Mouse (Mus musculus): Measurements from ENCODE around the gene Gm45062. TPM values are rescaled to one million over a fixed set of nuclear protein-coding genes. Genes with fewer than 3 reads are reported as not detected.

Gm45062 gene
- polyA plus RNA-seq, 1 experiment, result not detected

GRCm38 (mm10) chr6:8373051-8373450 is 113.8 kb downstream of the Gm45062 start:
- Histone ChIP-seq H3K27me3 (ENCODE audit: control insufficient read depth) (no peaks in the 10 kb centered on the region), H3K9me3 (ENCODE audit: control insufficient read depth, low read length) (no peaks in the 10 kb centered on the region), H3K4me1 (ENCODE audit: control insufficient read depth) (peaks cover 5% of the 10 kb centered on the region), H3K4me3 (replicated peaks) (no peak overlapping the region), H3K36me3 (ENCODE audit: control insufficient read depth) (peaks cover 11% of the 10 kb centered on the region)
- TF ChIP-seq TAL1 (IDR thresholded peaks at IDR 0.05; ENCODE audit: low read length) (no peak), GATA1 (IDR thresholded peaks at IDR 0.05; ENCODE audit: low read length) (no peak)

DNA sequence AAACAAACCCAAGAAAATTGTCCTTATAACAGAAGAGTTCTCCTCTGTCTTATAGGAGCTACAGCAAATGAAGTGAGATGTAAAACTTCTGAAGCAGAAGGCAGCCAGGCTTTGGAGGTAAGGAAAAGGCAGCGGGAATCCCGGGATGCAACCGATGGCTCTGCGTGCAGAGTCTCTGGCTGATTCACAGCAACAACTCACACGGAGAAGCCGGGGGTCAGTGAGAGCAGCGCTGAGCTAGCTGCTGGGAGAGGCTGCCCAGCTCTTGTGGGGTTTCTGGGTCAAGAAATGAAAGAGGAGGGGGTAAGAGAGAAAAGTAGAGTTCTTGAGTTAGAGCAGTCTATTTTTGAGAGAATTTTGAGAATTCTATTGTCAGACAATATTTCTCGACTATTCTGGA is 114.6 kb downstream of the Gm45062 start:
- Histone ChIP-seq H3K9me3 (ENCODE audit: control insufficient read depth, low read length) (no peaks in the 10 kb centered on the region), H3K4me1 (ENCODE audit: control insufficient read depth) (peaks cover 5% of the 10 kb centered on the region), H3K4me3 (replicated peaks) (no peak overlapping the region), H3K36me3 (ENCODE audit: control insufficient read depth) (peaks cover 13% of the 10 kb centered on the region), H3K27me3 (ENCODE audit: control insufficient read depth) (no peaks in the 10 kb centered on the region)
- no peak for TF ChIP-seq GATA1 (IDR thresholded peaks at IDR 0.05; ENCODE audit: low read length)

- TF ChIP-seq TAL1 (IDR thresholded peaks at IDR 0.05; ENCODE audit: low read length) (no peak), GATA1 (IDR thresholded peaks at IDR 0.05; ENCODE audit: low read length) (no peak)
- Histone ChIP-seq H3K36me3 (ENCODE audit: control insufficient read depth) (peaks cover 15% of the 10 kb centered on the region), H3K27me3 (ENCODE audit: control insufficient read depth) (no peaks in the 10 kb centered on the region), H3K4me3 (replicated peaks) (no peak overlapping the region), H3K9me3 (ENCODE audit: control insufficient read depth, low read length) (no peaks in the 10 kb centered on the region), H3K4me1 (ENCODE audit: control insufficient read depth) (peaks cover 5% of the 10 kb centered on the region)
These were observed 115.0 kb downstream of the Gm45062 start for GRCm38 (mm10) chr6:8374290-8374689.

GRCm38 (mm10) chr6:8374712-8375111 is 115.5 kb downstream of the Gm45062 start:
- H3K27me3 ChIP-seq (ENCODE audit: control insufficient read depth), result no peaks in the 10 kb centered on the region
- no peaks in the 10 kb centered on the region for H3K9me3 ChIP-seq (ENCODE audit: control insufficient read depth, low read length)
- TF ChIP-seq TAL1 (IDR thresholded peaks at IDR 0.05; ENCODE audit: low read length) (no peak), GATA1 (IDR thresholded peaks at IDR 0.05; ENCODE audit: low read length) (no peak)
- H3K36me3 ChIP-seq (ENCODE audit: control insufficient read depth), result peaks cover 15% of the 10 kb centered on the region
- peaks cover 5% of the 10 kb centered on the region for H3K4me1 ChIP-seq (ENCODE audit: control insufficient read depth)
- H3K4me3 ChIP-seq (replicated peaks), result no peak overlapping the region

GRCm38 (mm10) chr6:8376351-8376750 is 117.1 kb downstream of the Gm45062 start:
- no peak overlapping the region for H3K4me3 ChIP-seq (replicated peaks)
- no peak for TF ChIP-seq GATA1 (IDR thresholded peaks at IDR 0.05; ENCODE audit: low read length)
- no peaks in the 10 kb centered on the region for H3K9me3 ChIP-seq (ENCODE audit: control insufficient read depth, low read length)
- H3K27me3 ChIP-seq (ENCODE audit: control insufficient read depth), result no peaks in the 10 kb centered on the region
- peaks cover 5% of the 10 kb centered on the region for H3K4me1 ChIP-seq (ENCODE audit: control insufficient read depth)
- peaks cover 15% of the 10 kb centered on the region for H3K36me3 ChIP-seq (ENCODE audit: control insufficient read depth)

- Histone ChIP-seq H3K27me3 (ENCODE audit: control insufficient read depth) (no peaks in the 10 kb centered on the region), H3K36me3 (ENCODE audit: control insufficient read depth) (peaks cover 11% of the 10 kb centered on the region), H3K9me3 (ENCODE audit: control insufficient read depth, low read length) (no peaks in the 10 kb centered on the region), H3K4me3 (replicated peaks) (no peak overlapping the region), H3K4me1 (ENCODE audit: control insufficient read depth) (peaks cover 5% of the 10 kb centered on the region)
- TF ChIP-seq GATA1 (IDR thresholded peaks at IDR 0.05; ENCODE audit: low read length) (no peak), TAL1 (IDR thresholded peaks at IDR 0.05; ENCODE audit: low read length) (no peak)
These were observed 118.4 kb downstream of the Gm45062 start for GRCm38 (mm10) chr6:8377667-8378066.

- TF ChIP-seq TAL1 (IDR thresholded peaks at IDR 0.05; ENCODE audit: low read length), result no peak
- no peak for TF ChIP-seq GATA1 (IDR thresholded peaks at IDR 0.05; ENCODE audit: low read length)
- no peaks in the 10 kb centered on the region for H3K9me3 ChIP-seq (ENCODE audit: control insufficient read depth, low read length)
- H3K4me1 ChIP-seq (ENCODE audit: control insufficient read depth), result peaks cover 13% of the 10 kb centered on the region
- H3K36me3 ChIP-seq (ENCODE audit: control insufficient read depth), result no peaks in the 10 kb centered on the region
- H3K4me3 ChIP-seq (replicated peaks), result no peak overlapping the region
- H3K27me3 ChIP-seq (ENCODE audit: control insufficient read depth), result no peaks in the 10 kb centered on the region
These were observed 130.1 kb downstream of the Gm45062 start for GRCm38 (mm10) chr6:8389307-8389706.

DNA sequence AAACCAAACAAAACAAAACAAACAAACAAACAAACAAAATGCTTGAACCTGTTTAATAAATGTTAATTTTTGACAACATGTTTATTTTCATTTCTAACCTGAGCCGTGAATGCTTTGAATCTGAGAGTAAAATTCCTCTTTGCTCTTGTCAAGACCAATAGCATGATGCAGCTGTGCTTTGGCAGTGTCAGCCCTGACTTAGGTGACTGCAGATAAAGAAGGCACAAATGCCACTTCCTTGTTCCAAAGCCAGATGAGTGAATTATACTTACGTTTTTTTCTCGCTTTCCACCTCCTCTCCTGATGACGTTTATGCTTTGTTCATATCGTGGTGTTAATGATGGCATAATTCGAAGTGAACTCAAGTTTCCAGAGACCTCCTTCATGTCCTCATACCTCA is 131.0 kb downstream of the Gm45062 start:
- Histone ChIP-seq H3K4me1 (ENCODE audit: control insufficient read depth) (peaks cover 18% of the 10 kb centered on the region), H3K9me3 (ENCODE audit: control insufficient read depth, low read length) (no peaks in the 10 kb centered on the region), H3K36me3 (ENCODE audit: control insufficient read depth) (no peaks in the 10 kb centered on the region), H3K27me3 (ENCODE audit: control insufficient read depth) (no peaks in the 10 kb centered on the region), H3K4me3 (replicated peaks) (no peak overlapping the region)
- no peak for TF ChIP-seq GATA1 (IDR thresholded peaks at IDR 0.05; ENCODE audit: low read length)
- no peak for TF ChIP-seq TAL1 (IDR thresholded peaks at IDR 0.05; ENCODE audit: low read length)

- H3K36me3 ChIP-seq (ENCODE audit: control insufficient read depth), result no peaks in the 10 kb centered on the region
- no peak overlapping the region for H3K4me3 ChIP-seq (replicated peaks)
- TF ChIP-seq TAL1 (IDR thresholded peaks at IDR 0.05; ENCODE audit: low read length) (no peak), GATA1 (IDR thresholded peaks at IDR 0.05; ENCODE audit: low read length) (no peak)
- no peaks in the 10 kb centered on the region for H3K9me3 ChIP-seq (ENCODE audit: control insufficient read depth, low read length)
- H3K4me1 ChIP-seq (ENCODE audit: control insufficient read depth), result peaks cover 18% of the 10 kb centered on the region
- H3K27me3 ChIP-seq (ENCODE audit: control insufficient read depth), result no peaks in the 10 kb centered on the region
These were observed 131.7 kb downstream of the Gm45062 start for GRCm38 (mm10) chr6:8390935-8391334.

DNA sequence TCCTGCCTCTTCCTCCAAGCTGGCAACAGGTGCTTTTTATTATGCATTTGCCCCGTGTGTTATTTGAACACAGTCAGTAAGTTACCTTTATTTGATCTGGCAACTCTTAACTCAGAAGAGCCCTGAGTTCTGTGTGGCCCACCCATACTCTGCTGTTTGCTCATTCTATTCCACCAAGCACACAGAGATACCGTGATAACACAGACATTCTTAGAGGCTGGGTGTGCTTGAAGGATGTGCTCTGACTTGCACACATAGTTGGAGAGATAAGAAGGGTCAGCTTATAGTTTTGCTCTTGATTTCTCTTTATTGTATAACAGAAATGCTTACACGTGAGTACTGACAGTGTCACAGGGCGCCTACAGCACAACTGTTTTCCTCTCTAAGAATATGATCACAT is 133.8 kb downstream of the Gm45062 start:
- no peaks in the 10 kb centered on the region for H3K9me3 ChIP-seq (ENCODE audit: control insufficient read depth, low read length)
- no peak overlapping the region for H3K4me3 ChIP-seq (replicated peaks)
- H3K27me3 ChIP-seq (ENCODE audit: control insufficient read depth), result no peaks in the 10 kb centered on the region
- TF ChIP-seq TAL1 (IDR thresholded peaks at IDR 0.05; ENCODE audit: low read length), result no peak
- no peak for TF ChIP-seq GATA1 (IDR thresholded peaks at IDR 0.05; ENCODE audit: low read length)
- peaks cover 20% of the 10 kb centered on the region for H3K4me1 ChIP-seq (ENCODE audit: control insufficient read depth)
- no peaks in the 10 kb centered on the region for H3K36me3 ChIP-seq (ENCODE audit: control insufficient read depth)

Data from erythroblast, embryonic 14.5 days (primary cell).